Mouse (Mus musculus): Measurements from ENCODE around the gene Iqce. TPM values are rescaled to one million over a fixed set of nuclear protein-coding genes. Genes with fewer than 3 reads are reported as not detected.
A peak's percentile ranks its signal among the peaks of the same experiment; 100 is the strongest.

Gene Iqce
- polyA plus RNA-seq, 1 experiment from 2014 or later, result 18.2 TPM

DNA sequence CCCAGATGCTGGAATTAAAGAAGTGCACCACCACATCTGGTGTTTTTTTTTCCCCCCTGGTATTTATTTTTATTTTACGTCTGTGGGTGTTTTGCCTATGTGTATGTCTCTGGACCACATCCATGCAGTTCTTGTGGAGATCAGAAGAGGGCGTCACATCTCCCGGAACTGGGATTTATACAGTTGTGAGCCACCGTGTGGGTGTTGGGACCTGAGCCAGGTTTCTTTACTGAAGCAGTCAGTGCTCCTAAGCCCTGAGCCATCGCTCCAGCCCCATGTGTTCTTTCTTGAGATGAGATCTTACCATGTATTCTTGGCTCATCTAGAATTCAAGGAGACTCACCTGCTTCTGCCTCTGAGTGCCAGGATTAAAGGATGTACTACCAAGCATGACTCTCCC lies 8.9 kb upstream of the Iqce start:
- Histone ChIP-seq H3K9me3 (ENCODE audit: control insufficient read depth, low read length) (no peaks in the 10 kb centered on the region), H3K36me3 (ENCODE audit: control insufficient read depth, insufficient read depth, low read length) (peaks cover 24% of the 10 kb centered on the region; the same call in 1 of the 2 replicates), H3K4me3 (ENCODE audit: low read length) (no peak overlapping the region), H3K4me1 (ENCODE audit: control insufficient read depth, insufficient read depth, low read length) (peaks cover 1% of the 10 kb centered on the region), H3K27ac (ENCODE audit: low read length) (no peak overlapping the region), H3K9ac (ENCODE audit: low read depth, low read length) (no peak overlapping the region), H3K4me2 (ENCODE audit: low read depth, low read length) (no peak overlapping the region), H3K27me3 (replicated peaks; ENCODE audit: control insufficient read depth, insufficient read depth, low read length) (no peaks in the 10 kb centered on the region)
- ATAC-seq, result no peak
- WGBS, result 84% methylated on average over 5 of the region's 5 CpGs

DNA sequence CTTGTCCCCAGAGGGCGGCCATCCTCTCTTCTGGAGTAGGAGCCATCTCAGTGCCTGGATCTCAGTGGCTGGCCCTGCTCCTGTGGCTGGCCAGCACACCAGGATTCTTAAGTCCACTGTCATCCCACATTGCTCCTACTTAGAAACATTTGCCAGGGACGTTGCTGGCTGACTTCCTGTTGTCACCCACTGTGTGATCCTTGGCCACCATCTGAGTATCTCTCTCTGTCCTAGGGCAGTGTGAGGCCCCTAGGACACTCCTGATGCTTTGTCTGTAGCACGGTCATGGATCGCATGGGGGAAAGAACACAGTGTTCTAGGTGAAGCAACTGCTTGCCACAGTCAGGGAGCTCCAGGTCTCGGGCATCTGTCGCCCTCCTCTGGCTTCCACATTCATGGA lies 8.1 kb upstream of the Iqce start:
- ATAC-seq, result no peak
- WGBS, result 92% methylated on average over 6 of the region's 6 CpGs
- Histone ChIP-seq H3K27ac (ENCODE audit: low read length) (no peak overlapping the region), H3K4me3 (ENCODE audit: low read length) (no peak overlapping the region), H3K27me3 (replicated peaks; ENCODE audit: control insufficient read depth, insufficient read depth, low read length) (no peaks in the 10 kb centered on the region), H3K4me2 (ENCODE audit: low read depth, low read length) (no peak overlapping the region), H3K4me1 (ENCODE audit: control insufficient read depth, insufficient read depth, low read length) (peaks cover 9% of the 10 kb centered on the region), H3K36me3 (ENCODE audit: control insufficient read depth, insufficient read depth, low read length) (peaks cover 24% of the 10 kb centered on the region; the same call in 1 of the 2 replicates), H3K9me3 (ENCODE audit: control insufficient read depth, low read length) (no peaks in the 10 kb centered on the region), H3K9ac (ENCODE audit: low read depth, low read length) (no peak overlapping the region)

DNA sequence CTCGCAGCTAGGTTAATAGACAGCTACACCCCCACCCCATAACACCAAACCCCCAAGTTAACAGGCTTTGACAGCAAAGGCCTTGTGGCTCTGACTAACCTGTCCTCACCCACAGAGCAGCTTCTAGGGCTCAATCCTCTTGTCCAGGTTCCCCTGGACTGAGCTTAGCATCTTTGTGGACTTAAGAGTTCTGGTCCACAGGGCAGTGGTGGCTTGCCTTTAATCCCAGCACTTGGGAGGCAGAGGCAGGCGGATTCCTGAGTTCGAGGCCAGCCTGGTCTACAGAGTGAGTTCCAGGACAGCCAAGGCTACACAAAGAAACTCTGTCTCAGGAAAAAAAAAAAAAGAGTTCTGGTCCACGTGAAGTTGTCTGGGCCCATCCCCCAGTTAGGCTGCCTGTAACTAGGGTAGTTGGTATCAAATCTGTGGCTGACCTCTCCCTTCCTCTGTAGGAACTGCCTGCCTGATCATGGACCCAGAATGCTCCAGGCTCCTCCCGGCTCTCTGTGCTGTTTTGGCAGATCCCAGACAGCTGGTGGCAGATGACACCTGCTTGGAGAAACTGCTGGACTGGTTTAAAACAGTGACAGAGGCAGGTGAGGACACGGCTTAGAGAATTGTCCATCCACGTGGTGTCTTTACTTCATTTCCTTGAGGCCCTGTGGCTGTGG lies 3.5 kb upstream of the Iqce start:
- H3K36me3 ChIP-seq (ENCODE audit: control insufficient read depth, insufficient read depth, low read length), result 0 out of 2 replicates have a peak, but pooled peaks cover 12% of the 10 kb centered on the region
- WGBS, result 46% methylated on average over 7 of the region's 7 CpGs
- peak overlapping the region; percentile 66 for H3K4me3 ChIP-seq (ENCODE audit: low read length)
- H3K4me1 ChIP-seq (ENCODE audit: control insufficient read depth, insufficient read depth, low read length), result peaks cover 33% of the 10 kb centered on the region
- H3K9me3 ChIP-seq (ENCODE audit: control insufficient read depth, low read length), result no peaks in the 10 kb centered on the region
- peak overlapping the region; percentile 81 for H3K27ac ChIP-seq (ENCODE audit: low read length)
- peak overlapping the region; percentile 90 for H3K4me2 ChIP-seq (ENCODE audit: low read depth, low read length)
- H3K9ac ChIP-seq (ENCODE audit: low read depth, low read length), result peak overlapping the region; percentile 80
- ATAC-seq, result peak; percentile 0; the same call in 1 of the 2 replicates
- no peaks in the 10 kb centered on the region for H3K27me3 ChIP-seq (replicated peaks; ENCODE audit: control insufficient read depth, insufficient read depth, low read length)

DNA sequence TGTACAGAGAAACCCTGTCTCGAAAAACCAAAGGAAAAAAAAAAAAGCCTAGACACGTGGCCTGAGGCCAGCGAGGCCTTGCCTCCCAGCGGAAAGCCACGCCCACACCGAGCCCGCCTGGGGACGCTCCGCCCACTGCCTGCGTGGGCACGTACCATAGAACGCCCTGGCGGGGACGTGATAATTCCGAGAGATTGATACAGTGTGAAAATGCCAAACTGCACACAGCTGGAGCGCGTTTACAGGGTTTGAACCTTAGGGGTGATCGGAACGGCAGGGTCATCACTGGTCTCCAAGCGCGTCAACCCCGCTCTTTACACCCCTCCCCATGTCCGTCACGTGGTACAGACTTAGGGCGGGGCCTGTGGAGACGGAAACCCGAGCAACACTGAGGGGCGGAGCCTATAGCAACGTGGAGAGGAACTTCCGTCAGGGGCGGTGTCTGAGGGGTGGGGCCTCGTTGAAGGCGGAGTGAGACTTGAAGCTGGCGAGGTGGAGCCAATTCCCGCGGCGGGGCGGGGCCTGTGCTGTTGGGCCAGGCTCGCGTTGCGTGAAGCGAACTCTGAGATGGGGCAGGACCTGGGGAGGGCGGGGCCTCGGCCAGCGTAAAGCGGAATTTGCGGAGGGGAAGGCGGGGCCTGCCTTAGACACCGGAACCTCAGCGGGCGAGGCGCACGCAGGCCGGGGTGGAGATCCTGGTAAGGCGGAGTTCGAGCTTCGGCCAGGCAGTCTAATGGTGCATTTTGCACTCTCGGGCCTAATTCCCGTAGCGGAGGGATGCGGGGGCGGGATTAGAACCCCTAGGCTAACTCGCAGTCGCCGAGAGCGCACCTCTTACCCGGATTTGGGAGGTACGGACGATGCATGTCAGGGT lies 2.4 kb upstream of the Iqce start, which contains the start of gene Brat1:
Gene Brat1, plus strand, starts transcription at position 634 of the 874 bp plus-strand sequence.
- H3K36me3 ChIP-seq (ENCODE audit: control insufficient read depth, insufficient read depth, low read length), result 0 out of 2 replicates have a peak, but pooled peaks cover 7% of the 10 kb centered on the region
- peak within 1 kb of the TSS; percentile 90 for H3K4me2 ChIP-seq (ENCODE audit: low read depth, low read length)
- WGBS, result under 1% methylated on average over 69 of the region's 69 CpGs

DNA sequence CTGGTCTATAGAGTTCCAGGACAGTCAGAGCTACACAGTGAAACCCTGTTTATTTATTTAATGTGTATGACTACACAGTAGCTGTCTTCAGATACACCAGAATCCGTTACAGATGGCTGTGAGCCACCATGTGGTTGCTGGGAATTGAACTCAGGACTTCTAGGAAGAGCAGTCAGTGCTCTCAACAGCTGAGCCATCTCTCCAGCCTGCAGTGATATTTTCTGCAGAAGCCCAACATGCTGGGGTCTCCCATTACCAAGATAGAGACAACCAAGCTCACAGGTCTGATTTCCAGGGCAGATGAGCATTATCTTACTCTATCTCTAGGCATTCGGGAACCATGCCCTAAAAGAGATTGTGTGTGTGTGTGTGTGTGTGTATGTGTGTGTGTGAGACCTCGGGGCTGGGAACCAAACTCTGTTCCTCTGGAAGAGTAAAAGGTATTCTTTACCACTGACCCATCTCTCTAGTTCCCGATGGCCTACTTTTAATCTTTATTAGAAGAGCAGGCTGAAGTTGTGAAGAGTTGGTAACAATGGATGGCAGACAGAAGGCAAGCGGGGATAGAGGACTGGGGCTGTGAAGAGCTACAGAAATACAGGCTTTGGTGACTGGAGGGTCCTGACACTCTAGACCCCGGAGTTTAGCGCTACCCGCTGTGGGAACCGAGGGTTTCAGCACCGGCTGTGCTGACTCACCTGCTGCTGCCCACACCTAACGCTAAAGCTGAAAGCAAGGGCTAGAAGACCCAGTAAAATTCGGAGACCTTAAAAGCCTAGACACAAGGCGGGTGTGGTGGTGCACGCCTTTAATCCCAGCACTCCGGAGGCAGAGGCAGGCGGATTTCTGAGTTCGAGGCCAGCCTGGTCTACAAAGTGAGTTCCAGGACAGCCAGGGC lies 1.6 kb upstream of the Iqce start:
- Histone ChIP-seq H3K9ac (ENCODE audit: low read depth, low read length) (peak overlapping the region; percentile 64), H3K27me3 (replicated peaks; ENCODE audit: control insufficient read depth, insufficient read depth, low read length) (no peaks in the 10 kb centered on the region), H3K36me3 (ENCODE audit: control insufficient read depth, insufficient read depth, low read length) (0 out of 2 replicates have a peak, but pooled peaks cover 7% of the 10 kb centered on the region), H3K4me1 (ENCODE audit: control insufficient read depth, insufficient read depth, low read length) (peaks cover 41% of the 10 kb centered on the region), H3K4me2 (ENCODE audit: low read depth, low read length) (peak overlapping the region; percentile 48), H3K9me3 (ENCODE audit: control insufficient read depth, low read length) (no peaks in the 10 kb centered on the region), H3K4me3 (ENCODE audit: low read length) (peak overlapping the region; percentile 55), H3K27ac (ENCODE audit: low read length) (peak overlapping the region; percentile 92)
- WGBS, result 35% methylated on average over 17 of the region's 17 CpGs
- ATAC-seq, result no peak

More for the DNA sequence above, 2.4 kb upstream of the Iqce start, which contains the start of gene Brat1:
- Histone ChIP-seq H3K4me1 (ENCODE audit: control insufficient read depth, insufficient read depth, low read length) (peaks cover 38% of the 10 kb centered on the region), H3K4me3 (ENCODE audit: low read length) (peak within 1 kb of the TSS; percentile 66), H3K27ac (ENCODE audit: low read length) (peak within 1 kb of the TSS; percentile 92), H3K9ac (ENCODE audit: low read depth, low read length) (peak within 1 kb of the TSS; percentile 80), H3K27me3 (replicated peaks; ENCODE audit: control insufficient read depth, insufficient read depth, low read length) (no peaks in the 10 kb centered on the region), H3K9me3 (ENCODE audit: control insufficient read depth, low read length) (no peaks in the 10 kb centered on the region)
- peak; percentile 90 for ATAC-seq

DNA sequence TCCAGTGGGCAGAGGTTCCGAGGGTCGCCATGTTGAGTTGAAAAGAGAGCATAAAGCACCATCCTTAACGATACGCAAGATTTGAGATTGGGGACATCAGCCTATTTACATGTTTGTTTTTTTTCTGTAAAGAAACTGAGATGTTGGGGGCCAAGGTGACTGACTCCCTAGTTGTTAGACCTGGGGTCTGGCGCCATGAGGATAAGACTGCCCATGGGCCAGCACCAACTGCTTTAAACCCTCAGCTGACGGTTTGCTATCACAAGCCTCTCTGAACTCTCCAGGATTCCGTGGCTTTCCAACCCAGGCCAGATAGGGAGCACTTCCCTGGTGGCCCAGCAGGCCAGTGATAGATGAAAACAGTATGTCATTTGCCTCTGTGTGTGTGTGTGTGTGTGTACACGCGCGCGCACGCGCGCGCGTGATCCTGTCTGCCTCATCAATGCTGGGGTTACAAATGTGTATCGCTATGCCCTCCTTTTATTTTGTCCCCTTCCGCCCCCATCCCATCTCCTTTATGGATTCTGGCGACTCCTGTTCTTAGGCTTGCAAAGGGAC lies 519 bp upstream of the Iqce start:
- 0 out of 2 replicates have a peak, but pooled peaks cover 4% of the 10 kb centered on the region for H3K36me3 ChIP-seq (ENCODE audit: control insufficient read depth, insufficient read depth, low read length)
- H3K27ac ChIP-seq (ENCODE audit: low read length), result peak overlapping the region; percentile 94
- ATAC-seq, result no peak
- H3K9ac ChIP-seq (ENCODE audit: low read depth, low read length), result peak overlapping the region; percentile 93
- 64% methylated on average over 19 of the region's 19 CpGs for WGBS
- H3K27me3 ChIP-seq (replicated peaks; ENCODE audit: control insufficient read depth, insufficient read depth, low read length), result no peaks in the 10 kb centered on the region
- H3K4me2 ChIP-seq (ENCODE audit: low read depth, low read length), result peak overlapping the region; percentile 76
- H3K4me3 ChIP-seq (ENCODE audit: low read length), result peak overlapping the region; percentile 92
- H3K9me3 ChIP-seq (ENCODE audit: control insufficient read depth, low read length), result no peaks in the 10 kb centered on the region
- peaks cover 41% of the 10 kb centered on the region for H3K4me1 ChIP-seq (ENCODE audit: control insufficient read depth, insufficient read depth, low read length)

DNA sequence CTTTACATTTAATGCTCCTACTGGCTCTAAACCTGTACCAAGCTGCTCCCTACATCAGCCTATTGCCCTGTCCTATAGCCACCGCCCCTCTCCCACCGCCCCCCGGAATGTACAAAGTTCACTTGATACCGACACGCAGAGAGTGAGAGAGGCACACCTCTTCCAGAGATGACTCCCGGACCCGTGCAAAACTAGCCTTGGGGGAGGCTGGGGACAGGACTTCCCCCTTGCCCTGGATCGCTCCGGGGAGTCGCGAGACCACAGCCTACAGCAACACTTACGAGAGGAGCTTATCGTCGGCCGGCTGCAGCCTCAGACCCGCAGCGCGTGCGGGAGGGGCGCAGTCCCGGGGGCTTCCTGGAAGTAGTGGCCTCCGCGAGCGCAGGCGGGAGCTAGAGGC lies 517 bp downstream of the Iqce start:
- peaks cover 41% of the 10 kb centered on the region for H3K4me1 ChIP-seq (ENCODE audit: control insufficient read depth, insufficient read depth, low read length)
- H3K27ac ChIP-seq (ENCODE audit: low read length), result peak overlapping the region; percentile 94
- H3K36me3 ChIP-seq (ENCODE audit: control insufficient read depth, insufficient read depth, low read length), result peaks cover 2% of the 10 kb centered on the region; the same call in 1 of the 2 replicates
- under 1% methylated on average over 25 of the region's 25 CpGs for WGBS
- peak overlapping the region; percentile 76 for H3K4me2 ChIP-seq (ENCODE audit: low read depth, low read length)
- no peaks in the 10 kb centered on the region for H3K27me3 ChIP-seq (replicated peaks; ENCODE audit: control insufficient read depth, insufficient read depth, low read length)
- peak; percentile 57 for ATAC-seq
- peak overlapping the region; percentile 92 for H3K4me3 ChIP-seq (ENCODE audit: low read length)
- peak overlapping the region; percentile 93 for H3K9ac ChIP-seq (ENCODE audit: low read depth, low read length)
- H3K9me3 ChIP-seq (ENCODE audit: control insufficient read depth, low read length), result no peaks in the 10 kb centered on the region

DNA sequence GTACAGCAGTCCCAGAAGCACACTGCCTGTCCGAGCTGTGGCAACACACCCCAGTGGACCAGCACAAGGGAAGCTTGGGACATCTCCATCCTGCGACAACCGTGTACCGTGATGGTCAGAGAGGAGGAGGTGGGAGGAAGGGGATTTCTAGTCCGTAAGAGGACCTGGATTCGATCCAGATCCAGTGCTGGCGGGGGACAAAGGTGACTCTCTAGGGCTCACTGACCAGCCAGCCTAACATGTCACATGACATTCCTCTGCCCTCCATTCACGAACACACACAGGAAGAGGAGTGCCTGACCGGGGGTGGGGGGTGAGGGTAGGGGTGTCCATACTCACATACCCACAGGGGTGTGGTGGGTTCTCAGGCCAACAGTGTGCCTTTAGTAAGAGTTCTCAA lies 2.4 kb downstream of the Iqce start:
- 74% methylated on average over 9 of the region's 9 CpGs for WGBS
- H3K36me3 ChIP-seq (ENCODE audit: control insufficient read depth, insufficient read depth, low read length), result peaks cover 7% of the 10 kb centered on the region
- H3K27ac ChIP-seq (ENCODE audit: low read length), result no peak overlapping the region
- ATAC-seq, result no peak
- no peak overlapping the region for H3K4me3 ChIP-seq (ENCODE audit: low read length)
- peaks cover 32% of the 10 kb centered on the region for H3K4me1 ChIP-seq (ENCODE audit: control insufficient read depth, insufficient read depth, low read length)
- H3K9me3 ChIP-seq (ENCODE audit: control insufficient read depth, low read length), result no peaks in the 10 kb centered on the region
- H3K9ac ChIP-seq (ENCODE audit: low read depth, low read length), result peak overlapping the region; percentile 24; the same call in 1 of the 2 replicates
- H3K27me3 ChIP-seq (replicated peaks; ENCODE audit: control insufficient read depth, insufficient read depth, low read length), result no peaks in the 10 kb centered on the region
- no peak overlapping the region for H3K4me2 ChIP-seq (ENCODE audit: low read depth, low read length)

Data from intestine, embryonic 16.5 days (tissue).